Mouse (Mus musculus) megakaryocyte, embryonic 14.5 days (primary cell): Measurements from ENCODE around the gene Ncbp1. TPM values are rescaled to one million over a fixed set of nuclear protein-coding genes. Genes with fewer than 3 reads are reported as not detected.

Experiments used
- H3K27me3 ChIP-seq: replicated peaks from 2 replicates; pipeline ENCODE3; 2012; ENCODE audit warnings: inconsistent platforms
- H3K36me3 ChIP-seq: replicated peaks from 2 replicates; pipeline ENCODE3; 2012; ENCODE audit warnings: low read length, inconsistent platforms, mixed read lengths
- H3K4me1 ChIP-seq: 2 replicates; pipeline ENCODE4 v1.6.1; 2012; ENCODE audit warnings: inconsistent platforms
- H3K4me3 ChIP-seq: replicated peaks from 2 replicates; pipeline ENCODE3; 2012; ENCODE audit warnings: moderate library complexity, mild to moderate bottlenecking, inconsistent platforms
- H3K9me3 ChIP-seq: 2 replicates; pipeline ENCODE4 v1.6.1; 2012; ENCODE audit warnings: inconsistent platforms
- FLI1 ChIP-seq: IDR thresholded peaks from 2 replicates; pipeline ENCODE4 v1.6.1; 2012; ENCODE audit warnings: low read length, inconsistent platforms, mixed read lengths
- GATA1 ChIP-seq: IDR thresholded peaks from 3 replicates; pipeline ENCODE4 v1.6.1; 2012; ENCODE audit warnings: mixed read lengths, low read length, inconsistent platforms, borderline replicate concordance
- polyA plus RNA-seq: library from polyadenylated mRNA; stranded (reverse); fragments of >175 nt; gene quantifications from 2 replicates; pipeline ENCODE4 v1.2.3, GENCODE M21; 2012; ENCODE audit warnings: low replicate concordance; ENCODE audit not compliant: insufficient read depth

The Ncbp1 gene
- polyA plus RNA-seq, 1 experiment = 11.5 TPM

GRCm38 (mm10) chr4:46126541-46126940 lies 11.9 kb upstream of the Ncbp1 start:
- Histone ChIP-seq H3K9me3 (no peaks in the 10 kb centered on the region), H3K27me3 (no peaks in the 10 kb centered on the region), H3K4me1 (peaks cover 12% of the 10 kb centered on the region), H3K36me3 (peaks cover 92% of the 10 kb centered on the region), H3K4me3 (no peak overlapping the region)
- TF ChIP-seq FLI1 (no peak), GATA1 (no peak)

- no peak overlapping the region for H3K4me3 ChIP-seq
- H3K4me1 ChIP-seq = peaks cover 16% of the 10 kb centered on the region
- H3K36me3 ChIP-seq = peaks cover 93% of the 10 kb centered on the region
- TF ChIP-seq FLI1 (no peak), GATA1 (no peak)
- no peaks in the 10 kb centered on the region for H3K27me3 ChIP-seq
- H3K9me3 ChIP-seq = no peaks in the 10 kb centered on the region
Observed at GRCm38 (mm10) chr4:46129311-46130004, 9.0 kb upstream of the Ncbp1 start.

- TF ChIP-seq FLI1 (no peak), GATA1 (no peak)
- peaks cover 93% of the 10 kb centered on the region for H3K36me3 ChIP-seq
- H3K4me3 ChIP-seq = no peak overlapping the region
- H3K4me1 ChIP-seq = peaks cover 14% of the 10 kb centered on the region
- H3K9me3 ChIP-seq = no peaks in the 10 kb centered on the region
- H3K27me3 ChIP-seq = no peaks in the 10 kb centered on the region
Observed at GRCm38 (mm10) chr4:46130221-46130620, 8.2 kb upstream of the Ncbp1 start.

GRCm38 (mm10) chr4:46131791-46132190 lies 6.6 kb upstream of the Ncbp1 start:
- TF ChIP-seq GATA1 = no peak
- no peak for TF ChIP-seq FLI1

GRCm38 (mm10) chr4:46137629-46138286 lies 655 bp upstream of the Ncbp1 start:
- Histone ChIP-seq H3K27me3 (no peaks in the 10 kb centered on the region), H3K36me3 (peaks cover 43% of the 10 kb centered on the region), H3K9me3 (no peaks in the 10 kb centered on the region), H3K4me1 (peaks cover 60% of the 10 kb centered on the region), H3K4me3 (peak overlapping the region; percentile 97)
- TF ChIP-seq FLI1 (no peak), GATA1 (no peak)

More at GRCm38 (mm10) chr4:46131791-46132190, 6.6 kb upstream of the Ncbp1 start:
- Histone ChIP-seq H3K4me3 (no peak overlapping the region), H3K27me3 (no peaks in the 10 kb centered on the region), H3K4me1 (peaks cover 28% of the 10 kb centered on the region), H3K9me3 (no peaks in the 10 kb centered on the region), H3K36me3 (peaks cover 88% of the 10 kb centered on the region)

- H3K9me3 ChIP-seq = no peaks in the 10 kb centered on the region
- H3K4me3 ChIP-seq = no peak overlapping the region
- peaks cover 61% of the 10 kb centered on the region for H3K36me3 ChIP-seq
- H3K27me3 ChIP-seq = no peaks in the 10 kb centered on the region
- peaks cover 41% of the 10 kb centered on the region for H3K4me1 ChIP-seq
- TF ChIP-seq FLI1 (no peak), GATA1 (no peak)
Observed at GRCm38 (mm10) chr4:46144323-46144722, 5.9 kb downstream of the Ncbp1 start.

- H3K4me3 ChIP-seq = no peak overlapping the region
- H3K27me3 ChIP-seq = no peaks in the 10 kb centered on the region
- peaks cover 21% of the 10 kb centered on the region for H3K4me1 ChIP-seq
- no peaks in the 10 kb centered on the region for H3K9me3 ChIP-seq
- H3K36me3 ChIP-seq = peaks cover 87% of the 10 kb centered on the region
- TF ChIP-seq GATA1 (no peak), FLI1 (no peak)
Observed at GRCm38 (mm10) chr4:46146881-46147280, 8.5 kb downstream of the Ncbp1 start.

GRCm38 (mm10) chr4:46151903-46152544 lies 13.6 kb downstream of the Ncbp1 start:
- TF ChIP-seq FLI1 (no peak), GATA1 (no peak)
- H3K36me3 ChIP-seq = peaks cover 98% of the 10 kb centered on the region

GRCm38 (mm10) chr4:46164027-46164426 lies 25.6 kb downstream of the Ncbp1 start:
- Histone ChIP-seq H3K27me3 (no peaks in the 10 kb centered on the region), H3K4me3 (no peak overlapping the region), H3K36me3 (peaks cover 96% of the 10 kb centered on the region), H3K4me1 (peaks cover 15% of the 10 kb centered on the region), H3K9me3 (no peaks in the 10 kb centered on the region)
- TF ChIP-seq FLI1 = no peak
- no peak for TF ChIP-seq GATA1

More at GRCm38 (mm10) chr4:46151903-46152544, 13.6 kb downstream of the Ncbp1 start:
- Histone ChIP-seq H3K27me3 (no peaks in the 10 kb centered on the region), H3K4me3 (no peak overlapping the region), H3K9me3 (no peaks in the 10 kb centered on the region), H3K4me1 (no peaks in the 10 kb centered on the region; the same call in 1 of the 2 replicates)

- H3K36me3 ChIP-seq = peaks cover 96% of the 10 kb centered on the region
Observed at GRCm38 (mm10) chr4:46165831-46166230, 27.4 kb downstream of the Ncbp1 start.

GRCm38 (mm10) chr4:46171761-46172160 lies 33.3 kb downstream of the Ncbp1 start:
- H3K4me3 ChIP-seq = no peak overlapping the region
- no peak for TF ChIP-seq FLI1
- TF ChIP-seq GATA1 = no peak
- H3K9me3 ChIP-seq = no peaks in the 10 kb centered on the region
- peaks cover 99% of the 10 kb centered on the region for H3K36me3 ChIP-seq
- no peaks in the 10 kb centered on the region for H3K27me3 ChIP-seq
- no peaks in the 10 kb centered on the region for H3K4me1 ChIP-seq

More at GRCm38 (mm10) chr4:46165831-46166230, 27.4 kb downstream of the Ncbp1 start:
- Histone ChIP-seq H3K9me3 (no peaks in the 10 kb centered on the region), H3K4me1 (peaks cover 15% of the 10 kb centered on the region), H3K4me3 (no peak overlapping the region), H3K27me3 (no peaks in the 10 kb centered on the region)
- TF ChIP-seq FLI1 = no peak
- no peak for TF ChIP-seq GATA1
